Mouse (Mus musculus) adrenal gland, adult 8-10 months (tissue): ENCODE results near the gene Cd244a. TPM values are rescaled to one million over a fixed set of nuclear protein-coding genes. Genes with fewer than 3 reads are reported as not detected.

Source experiments
- DNase-seq: peaks from one replicate; pipeline ENCODE4 v3.0.0; 2022
- microRNA-seq, 2 experiments: library from miRNA; unstranded; fragments of <30 nt; microRNA quantifications; one replicate each; pipeline ENCODE4 v1.2.0; 2022
- total RNA-seq, 4 experiments: library from RNA; stranded (reverse); gene quantifications; 2 replicates each; pipeline ENCODE4 v1.2.4; 2022

The Cd244a gene
- total RNA-seq, 4 experiments from 2014 or later, result 0.71 to 1.3 (median 0.97) TPM

DNA sequence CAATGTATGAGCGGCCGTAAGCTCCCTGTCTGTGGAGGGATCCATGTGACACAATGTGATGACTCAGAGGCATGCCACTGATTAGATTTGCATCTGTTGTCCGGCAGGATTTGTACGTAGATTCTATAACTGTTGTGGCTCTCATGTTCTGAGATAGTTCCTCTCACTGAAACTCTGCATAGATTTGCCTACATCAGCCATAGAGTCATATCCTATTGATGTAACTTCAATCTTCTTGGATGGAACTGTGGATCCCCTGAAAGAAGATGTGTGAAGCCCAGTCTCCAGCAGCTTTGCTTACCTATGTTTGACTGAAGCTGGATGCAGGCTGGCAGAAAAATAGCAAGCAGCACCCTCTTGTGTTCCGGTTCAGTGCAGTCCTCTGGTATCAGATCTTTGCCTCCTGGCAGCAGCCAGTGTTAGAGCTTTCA is 99.6 kb downstream of the Cd244a start:
- no peak for DNase-seq

Small RNA genes within 50 kb of the gene (microRNA-seq; reads per million reads assigned to microRNA genes)
- gene Mir7683, result 0 reads per million in 2 experiments

Other genes with a start within 250 kb of the Cd244a start
- gene Dedd, start 230.0 kb upstream of the Cd244a start, total RNA-seq, result 10 to 100 TPM; 31.0 to 45.9 (median 36.7) TPM
- gene Nit1, start 213.5 kb upstream of the Cd244a start, total RNA-seq, result 100 to 1,000 TPM in 1 of 4 experiments, 10 to 100 TPM in 3; 81.4 to 103 (median 89.6) TPM
- gene Pfdn2, start 213.5 kb upstream of the Cd244a start, total RNA-seq, result 100 to 1,000 TPM in 2 of 4 experiments, 10 to 100 TPM in 2; 76.7 to 184 (median 115) TPM
- 10 to 100 TPM in 1 of 4 experiments, 1 to 10 TPM in 3; 1.7 to 13.1 (median 6.2) TPM for gene Klhdc9, start 198.4 kb upstream of the Cd244a start, total RNA-seq
- under 1 TPM; 0.10 to 0.54 (median 0.31) TPM for gene Nectin4, start 189.1 kb upstream of the Cd244a start, total RNA-seq
- 1 to 10 TPM; 3.4 to 7.5 (median 5.5) TPM for gene Arhgap30, start 170.2 kb upstream of the Cd244a start, total RNA-seq
- gene Usf1, start 147.9 kb upstream of the Cd244a start, total RNA-seq, result 10 to 100 TPM; 61.4 to 94.4 (median 75.4) TPM
- gene Tstd1, start 140.3 kb upstream of the Cd244a start, total RNA-seq, result 1 to 10 TPM; 1.7 to 8.1 (median 5.3) TPM
- gene F11r, start 121.7 kb upstream of the Cd244a start, total RNA-seq, result 10 to 100 TPM; 26.4 to 53.3 (median 39.5) TPM
- gene Alyref2, start 55.7 kb upstream of the Cd244a start, total RNA-seq, result 1 to 10 TPM; 6.0 to 9.4 (median 7.0) TPM
- gene Itln1, start 23.9 kb upstream of the Cd244a start, total RNA-seq, result not detected
- 1 to 10 TPM in 3 of 4 experiments, under 1 TPM in 1; 0.64 to 3.2 (median 2.1) TPM for gene Ly9, start 48.2 kb downstream of the Cd244a start, total RNA-seq
- gene Slamf7, start 93.8 kb downstream of the Cd244a start, total RNA-seq, result 1 to 10 TPM in 3 of 4 experiments, under 1 TPM in 1; 0.73 to 4.3 (median 2.0) TPM
- gene Cd48, start 122.8 kb downstream of the Cd244a start, total RNA-seq, result 1 to 10 TPM; 2.5 to 6.8 (median 4.1) TPM
- gene Slamf1, start 207.9 kb downstream of the Cd244a start, total RNA-seq, result under 1 TPM in 3 of 4 experiments, not detected in 1; 0.11 to 0.17 (median 0.15) TPM